Mouse (Mus musculus) MEL (cell line): ENCODE data around the gene Ankrd40. TPM values are rescaled to one million over a fixed set of nuclear protein-coding genes. Genes with fewer than 3 reads are reported as not detected.

Experiments
- DNase-seq: peaks from one replicate; pipeline ENCODE4 v3.0.0; 2011; ENCODE audit warnings: low read depth, low spot score
- H3K27ac ChIP-seq: 2 replicates; pipeline ENCODE4 v1.5.1; 2012; ENCODE audit warnings: low read depth, mild to moderate bottlenecking, control low read depth, low read length, moderate library complexity; ENCODE audit not compliant: control insufficient read depth
- H3K27me3 ChIP-seq, 2 experiments: fragments of 150-350 bp in 1 of 2; sonication (generic) in 1 of 2; 2 replicates each; pipeline ENCODE4 v1.6.1; 2012; ENCODE audit warnings: low read length in 2 of 2, mild to moderate bottlenecking in 2 of 2, improper control_type of control experiment in 1 of 2, moderate library complexity in 1 of 2; ENCODE audit not compliant: insufficient read depth in 2 of 2, control insufficient read depth in 1 of 2
- H3K36me3 ChIP-seq, 2 experiments: 2 replicates each; pipeline ENCODE4 v1.6.1; 2012 to 2014; ENCODE audit warnings: low read length in 2 of 2, improper control_type of control experiment in 1 of 2, inconsistent platforms in 1 of 2, mild to moderate bottlenecking in 1 of 2; ENCODE audit not compliant: insufficient read depth in 2 of 2, control insufficient read depth in 1 of 2
- H3K4me1 ChIP-seq, 2 experiments: fragments of 150-350 bp in 1 of 2; sonication (generic) in 1 of 2; 2 replicates each; pipeline ENCODE4 v1.6.1; 2012; ENCODE audit warnings: low read length in 2 of 2, improper control_type of control experiment in 1 of 2, mild to moderate bottlenecking in 1 of 2; ENCODE audit not compliant: insufficient read depth in 2 of 2, control insufficient read depth in 1 of 2
- H3K4me3 ChIP-seq, 2 experiments: fragments of 150-350 bp in 1 of 2; sonication (generic) in 1 of 2; 2 replicates each; pipeline ENCODE4 v1.5.1; 2012; ENCODE audit warnings: low read depth in 2 of 2, low read length in 2 of 2, mild to moderate bottlenecking in 2 of 2, moderate library complexity in 2 of 2, control low read depth in 1 of 2, improper control_type of control experiment in 1 of 2; ENCODE audit not compliant: control insufficient read depth in 1 of 2, insufficient read depth in 1 of 2
- H3K79me2 ChIP-seq: 2 replicates; pipeline ENCODE4 v1.6.1; 2012; ENCODE audit warnings: mild to moderate bottlenecking, low read length, moderate library complexity; ENCODE audit not compliant: control insufficient read depth, poor library complexity, insufficient read depth
- H3K9ac ChIP-seq: 2 replicates; pipeline ENCODE4 v1.6.1; 2012; ENCODE audit warnings: low read depth, mild to moderate bottlenecking, control low read depth, low read length, moderate library complexity; ENCODE audit not compliant: control insufficient read depth, poor library complexity, severe bottlenecking
- H3K9me3 ChIP-seq: fragments of 150-350 bp; sonication (generic); replicated peaks from 2 replicates; pipeline ENCODE4 v1.6.1; 2012; ENCODE audit warnings: mild to moderate bottlenecking, low read length, improper control_type of control experiment, moderate library complexity; ENCODE audit not compliant: insufficient read depth
- BHLHE40 ChIP-seq: IDR thresholded peaks from 2 replicates; pipeline ENCODE4 v1.6.1; 2012; ENCODE audit warnings: low read depth, mild to moderate bottlenecking, inconsistent platforms, low read length, improper control_type of control experiment, borderline replicate concordance
- CHD1 ChIP-seq: IDR thresholded peaks from 2 replicates; pipeline ENCODE4 v1.6.1; 2012; ENCODE audit warnings: low read depth, mild to moderate bottlenecking, inconsistent platforms, low read length, improper control_type of control experiment
- CTCF ChIP-seq, 3 experiments: IDR thresholded peaks in 2 of 3; conservative IDR thresholded peaks in 1 of 3; 2 replicates each; pipeline ENCODE4 v1.5.1; 2011 to 2012; ENCODE audit warnings: low read length in 3 of 3, low read depth in 2 of 3, mild to moderate bottlenecking in 2 of 3, improper control_type of control experiment in 1 of 3, inconsistent platforms in 1 of 3, mixed read lengths in 1 of 3, moderate library complexity in 1 of 3; ENCODE audit not compliant: control insufficient read depth in 1 of 3, insufficient read depth in 1 of 3, poor library complexity in 1 of 3, severe bottlenecking in 1 of 3
- ELF1 ChIP-seq: IDR thresholded peaks from 2 replicates; pipeline ENCODE4 v1.6.1; 2014; ENCODE audit warnings: low read depth, mild to moderate bottlenecking, inconsistent platforms, low read length, improper control_type of control experiment, moderate library complexity
- EP300 ChIP-seq, 2 experiments: IDR thresholded peaks; 2 replicates each; pipeline ENCODE4 v1.6.1; 2011; ENCODE audit warnings: improper control_type of control experiment in 2 of 2, low read length in 2 of 2, low read depth in 1 of 2, mild to moderate bottlenecking in 1 of 2
- ETS1 ChIP-seq: IDR thresholded peaks from 2 replicates; pipeline ENCODE4 v1.6.1; 2012; ENCODE audit warnings: low read depth, mild to moderate bottlenecking, inconsistent platforms, low read length, improper control_type of control experiment, moderate library complexity
- GABPA ChIP-seq: IDR thresholded peaks from 2 replicates; pipeline ENCODE4 v1.6.1; 2012; ENCODE audit warnings: low read depth, mild to moderate bottlenecking, inconsistent platforms, low read length, improper control_type of control experiment, moderate library complexity
- GATA1 ChIP-seq: IDR thresholded peaks from 2 replicates; pipeline ENCODE4 v1.6.1; 2011; ENCODE audit warnings: low read depth, low read length, improper control_type of control experiment
- HCFC1 ChIP-seq: IDR thresholded peaks from 2 replicates; pipeline ENCODE4 v1.6.1; 2012; ENCODE audit warnings: low read depth, mild to moderate bottlenecking, inconsistent platforms, low read length, improper control_type of control experiment, moderate library complexity
- JUND ChIP-seq: IDR thresholded peaks from 2 replicates; pipeline ENCODE4 v1.6.1; 2011; ENCODE audit warnings: low read depth, mild to moderate bottlenecking, improper control_type of control experiment, low read length
- KAT2A ChIP-seq: conservative IDR thresholded peaks from 2 replicates; pipeline ENCODE4 v1.6.1; 2012; ENCODE audit warnings: low read depth, low read length, improper control_type of control experiment, inconsistent platforms
- MAFK ChIP-seq: IDR thresholded peaks from 2 replicates; pipeline ENCODE4 v1.6.1; 2011; ENCODE audit warnings: low read depth, mild to moderate bottlenecking, low read length, improper control_type of control experiment, borderline replicate concordance
- MEF2A ChIP-seq: IDR thresholded peaks from 2 replicates; pipeline ENCODE4 v1.6.1; 2014; ENCODE audit warnings: low read depth, mild to moderate bottlenecking, inconsistent platforms, low read length, improper control_type of control experiment; ENCODE audit not compliant: poor library complexity, insufficient replicate concordance, severe bottlenecking; ENCODE audit errors: extremely low read depth
- MYB ChIP-seq: IDR thresholded peaks from 2 replicates; pipeline ENCODE4 v1.6.1; 2011; ENCODE audit warnings: mild to moderate bottlenecking, low read depth, low read length, improper control_type of control experiment
- MYC ChIP-seq: IDR thresholded peaks from 2 replicates; pipeline ENCODE4 v1.6.1; 2011; ENCODE audit warnings: low read depth, mild to moderate bottlenecking, low read length, improper control_type of control experiment, moderate library complexity
- NRF1 ChIP-seq: IDR thresholded peaks from 2 replicates; pipeline ENCODE4 v1.6.1; 2014; ENCODE audit warnings: low read depth, mild to moderate bottlenecking, inconsistent platforms, low read length, improper control_type of control experiment, moderate library complexity; ENCODE audit not compliant: poor library complexity, insufficient read depth, severe bottlenecking
- POLR2AphosphoS5 ChIP-seq: IDR thresholded peaks from 2 replicates; pipeline ENCODE4 v1.6.1; 2012; ENCODE audit warnings: low read depth, borderline replicate concordance, mild to moderate bottlenecking, inconsistent platforms, low read length, moderate library complexity, mixed read lengths
- RCOR1 ChIP-seq: IDR thresholded peaks from 2 replicates; pipeline ENCODE4 v1.6.1; 2012; ENCODE audit warnings: low read depth, mild to moderate bottlenecking, inconsistent platforms, low read length, improper control_type of control experiment
- TAL1 ChIP-seq: IDR thresholded peaks from 2 replicates; pipeline ENCODE4 v1.6.1; 2012; ENCODE audit warnings: mild to moderate bottlenecking, inconsistent platforms, low read length, moderate library complexity, mixed read lengths
- TBP ChIP-seq: IDR thresholded peaks from 2 replicates; pipeline ENCODE4 v1.8.0; 2011; ENCODE audit warnings: low read depth, low read length, improper control_type of control experiment
- TCF12 ChIP-seq: IDR thresholded peaks from 2 replicates; pipeline ENCODE4 v1.6.1; 2014; ENCODE audit warnings: low read depth, mild to moderate bottlenecking, inconsistent platforms, low read length, improper control_type of control experiment, moderate library complexity
- UBTF ChIP-seq: IDR thresholded peaks from 2 replicates; pipeline ENCODE4 v1.6.1; 2012; ENCODE audit warnings: low read depth, mild to moderate bottlenecking, inconsistent platforms, low read length, improper control_type of control experiment, moderate library complexity, borderline replicate concordance; ENCODE audit not compliant: insufficient read depth
- USF1 ChIP-seq: IDR thresholded peaks from 2 replicates; pipeline ENCODE4 v1.6.1; 2014; ENCODE audit warnings: low read depth, mild to moderate bottlenecking, inconsistent platforms, low read length, improper control_type of control experiment, moderate library complexity
- USF2 ChIP-seq, 2 experiments: IDR thresholded peaks; 2 replicates each; pipeline ENCODE4 v1.6.1; 2011 to 2012; ENCODE audit warnings: improper control_type of control experiment in 2 of 2, low read length in 2 of 2, borderline replicate concordance in 1 of 2, inconsistent platforms in 1 of 2, low read depth in 1 of 2, mild to moderate bottlenecking in 1 of 2; ENCODE audit not compliant: insufficient read depth in 1 of 2
- ZC3H11A ChIP-seq: IDR thresholded peaks from 2 replicates; pipeline ENCODE4 v1.6.1; 2012; ENCODE audit warnings: low read depth, mild to moderate bottlenecking, inconsistent platforms, low read length, improper control_type of control experiment
- ZKSCAN1 ChIP-seq: IDR thresholded peaks from 2 replicates; pipeline ENCODE4 v1.6.1; 2012; ENCODE audit warnings: low read depth, mild to moderate bottlenecking, inconsistent platforms, low read length, improper control_type of control experiment, moderate library complexity
- ZNF384 ChIP-seq: IDR thresholded peaks from 2 replicates; pipeline ENCODE4 v1.6.1; 2012; ENCODE audit warnings: low read depth, mild to moderate bottlenecking, inconsistent platforms, low read length, improper control_type of control experiment
- polyA plus RNA-seq, 2 experiments: library from polyadenylated mRNA; stranded (reverse) in 1 of 2; unstranded in 1 of 2; fragments of >175 nt in 1 of 2; fragments of >200 nt in 1 of 2; gene quantifications; 2 replicates each; pipeline versions ENCODE4 v1.2.1 to v1.2.4; 2012; ENCODE audit warnings: low replicate concordance in 2 of 2, low read depth in 1 of 2; ENCODE audit not compliant: insufficient read length in 2 of 2, insufficient read depth in 1 of 2, missing spikeins in 1 of 2
- total RNA-seq: library from RNA; depleted of rRNA; stranded (reverse); fragments of 300-350 nt; gene quantifications from 2 replicates; pipeline ENCODE4 v1.2.3, GENCODE M21; 2012

The Ankrd40 gene
- total and polyA plus RNA-seq, 3 experiments, result 37.1 to 60.0 TPM; not detected in 1

- H3K36me3 ChIP-seq, result peaks cover 4 to 14% of the 10 kb centered on the region in 2 experiments
- no peak overlapping the region for H3K4me3 ChIP-seq
- H3K79me2 ChIP-seq, result peaks cover 1% of the 10 kb centered on the region; the same call in 1 of the 2 replicates
- H3K9me3 ChIP-seq, result no peaks in the 10 kb centered on the region
- H3K9ac ChIP-seq, result no peak overlapping the region
- no peak for DNase-seq
- H3K4me1 ChIP-seq, result peaks cover 4 to 11% of the 10 kb centered on the region in 2 experiments; a peak in 3 of 4 replicates
- no peaks in the 10 kb centered on the region for H3K27me3 ChIP-seq
- TF ChIP-seq TCF12 (no peak), CHD1 (no peak), TAL1 (no peak), ETS1 (no peak), MYC (no peak), HCFC1 (no peak), USF2 (IDR thresholded peaks at IDR 0.05; ENCODE audit: borderline replicate concordance in 1 of 2, insufficient read depth in 1 of 2, low read depth in 1 of 2, low read length in 2 of 2) (no peak), NRF1 (no peak), KAT2A (no peak), ZNF384 (no peak), EP300 (IDR thresholded peaks at IDR 0.05; ENCODE audit: low read depth in 1 of 2, low read length in 2 of 2) (no peak), JUND (no peak), ELF1 (no peak), RCOR1 (no peak), POLR2AphosphoS5 (no peak), CTCF (IDR thresholded peaks at IDR 0.05 in 2 of 3, conservative IDR thresholded peaks at IDR 0.05 in 1 of 3; ENCODE audit: control insufficient read depth in 1 of 3, insufficient read depth in 1 of 3, low read depth in 2 of 3, low read length in 3 of 3, poor library complexity in 1 of 3, severe bottlenecking in 1 of 3) (no peak), GABPA (no peak), ZC3H11A (no peak), MAFK (no peak), ZKSCAN1 (no peak)
- no peak overlapping the region for H3K27ac ChIP-seq
These were observed 8.8 kb downstream of the Ankrd40 start for GRCm38 (mm10) chr11:94336551-94336950.

- DNase-seq, result no peak
- Histone ChIP-seq H3K4me1 (peaks cover 4 to 11% of the 10 kb centered on the region in 2 experiments; a peak in 3 of 4 replicates), H3K9ac (no peak overlapping the region), H3K27ac (no peak overlapping the region), H3K4me3 (no peak overlapping the region), H3K9me3 (no peaks in the 10 kb centered on the region), H3K36me3 (peaks cover 4 to 9% of the 10 kb centered on the region in 2 experiments), H3K79me2 (no peaks in the 10 kb centered on the region), H3K27me3 (no peaks in the 10 kb centered on the region)
- TF ChIP-seq RCOR1 (no peak), ZKSCAN1 (no peak), TAL1 (no peak), UBTF (no peak), MYB (no peak), CTCF (IDR thresholded peaks at IDR 0.05 in 2 of 3, conservative IDR thresholded peaks at IDR 0.05 in 1 of 3; ENCODE audit: control insufficient read depth in 1 of 3, insufficient read depth in 1 of 3, low read depth in 2 of 3, low read length in 3 of 3, poor library complexity in 1 of 3, severe bottlenecking in 1 of 3) (no peak), ZC3H11A (no peak), GATA1 (no peak), ETS1 (no peak), MAFK (no peak), ZNF384 (no peak), TBP (no peak), USF1 (no peak), MEF2A (no peak), BHLHE40 (no peak), HCFC1 (no peak)
These were observed 10.5 kb downstream of the Ankrd40 start for GRCm38 (mm10) chr11:94338347-94338746.
